ENCODE assay signal across 8 mouse cellular contexts in genomic region chr2:31670551-31671035, GRCm38 (mm10). TPM values are rescaled to one million over a fixed set of nuclear protein-coding genes. Genes with fewer than 3 reads are reported as not detected.
DNase-seq lines count a peak whose midpoint lies in the region; ATAC-seq lines count a peak whose summit lies in the region.

TSS of gene Exosc2 (plus strand) at chr2:31670715.

- DNase-seq in adipocyte (ENCODE audit: low spot score): peak; percentile 99
- peak; percentile 99 for DNase-seq in embryo, embryonic 10 days (ENCODE audit: low spot score)
- DNase-seq in gastrocnemius, postnatal 10 days: peak; percentile 87
- DNase-seq in induced T-regulatory cell, adult 2 months (ENCODE audit: low read depth): peak; percentile 99
- peak; percentile 86 to 95 for DNase-seq in left cerebral cortex, adult 9 months (ENCODE audit: low spot score in 2 of 2)
- DNase-seq in right cerebral cortex, postnatal 14 days: peak; percentile 86
- peak; percentile 84 to 90 for DNase-seq in urinary bladder, postnatal 36 days (ENCODE audit: low spot score in 2 of 2)

- peak; percentile 98 for ATAC-seq in megakaryocyte progenitor cell, adult 5-6 weeks (replicated peaks; ENCODE audit: poor library complexity)

RNA-seq across cellular contexts. Expression of gene Exosc2, which starts in this region (rescaled TPM):
- 10 to 100 TPM; 12.9 to 13.9 TPM for total RNA-seq in gastrocnemius, postnatal 10 days (2021)
- 46.7 and 48.2 TPM in 2 replicates for total RNA-seq in megakaryocyte progenitor cell, adult 5-6 weeks (2015)
- total RNA-seq in megakaryocyte progenitor cell, adult 5-6 weeks (2017): 74.1 and 74.6 TPM in 2 replicates

Comparison
In these comparisons a context has a peak if more than half of its experiments do, and no peak if none do; other contexts are left out.
1. Peak in every context shown above with its lines: DNase-seq and ATAC-seq.